8 mouse cellular contexts compared by ENCODE assay signal in genomic region chr2:18064356-18064858, GRCm38 (mm10). TPM values are rescaled to one million over a fixed set of nuclear protein-coding genes. Genes with fewer than 3 reads are reported as not detected.
DNase-seq lines count a peak whose midpoint lies in the region; ATAC-seq and TF ChIP-seq lines count a peak whose summit lies in the region.

No protein-coding gene starts in this region.

- H3K4me1 ChIP-seq in brown adipose tissue, adult 24 weeks (ENCODE audit: control insufficient read depth, insufficient read depth, insufficient read length, low read length): no peaks in the 10 kb centered on the region; the same call in 1 of the 2 replicates
- peaks cover 0 to 13% of the 10 kb centered on the region in 2 experiments; a peak in 2 of 4 replicates for H3K4me1 ChIP-seq in heart, embryonic 14.5 days (ENCODE audit: control insufficient read depth in 2 of 2, insufficient read depth in 2 of 2, low read length in 2 of 2)
- peaks cover 7 to 9% of the 10 kb centered on the region in 2 experiments for H3K4me1 ChIP-seq in liver, embryonic 14.5 days (replicated peaks; ENCODE audit: control insufficient read depth in 2 of 2, insufficient read depth in 2 of 2, low read length in 1 of 2)
- H3K4me1 ChIP-seq in neural tube, embryonic 11.5 days (ENCODE audit: control insufficient read depth, insufficient read depth, low read length): peaks cover 9% of the 10 kb centered on the region; the same call in 1 of the 2 replicates
- H3K4me1 ChIP-seq in stomach, embryonic 16.5 days (ENCODE audit: control insufficient read depth, insufficient read depth, low read length): peaks cover 11% of the 10 kb centered on the region

- peak overlapping the region; percentile 93 for H3K27ac ChIP-seq in brown adipose tissue, adult 24 weeks (replicated peaks; ENCODE audit: low read depth, low read length)
- H3K27ac ChIP-seq in heart, embryonic 14.5 days (replicated peaks in 1 of 2; ENCODE audit: control insufficient read depth in 1 of 2, insufficient read depth in 1 of 2, low read depth in 2 of 2, low read length in 2 of 2): peak overlapping the region; percentile 100
- peak overlapping the region; percentile 95 for H3K27ac ChIP-seq in liver, embryonic 14.5 days
- H3K27ac ChIP-seq in neural tube, embryonic 11.5 days (ENCODE audit: low read depth, low read length): peak overlapping the region; percentile 100
- peak overlapping the region; percentile 99 for H3K27ac ChIP-seq in stomach, embryonic 16.5 days (ENCODE audit: low read length)

- H3K27me3 ChIP-seq in heart, embryonic 14.5 days (ENCODE audit: control insufficient read depth, insufficient read depth, low read length): no peaks in the 10 kb centered on the region
- no peaks in the 10 kb centered on the region for H3K27me3 ChIP-seq in liver, embryonic 14.5 days (ENCODE audit: control insufficient read depth, insufficient read depth, low read length)
- no peaks in the 10 kb centered on the region for H3K27me3 ChIP-seq in neural tube, embryonic 11.5 days (ENCODE audit: control insufficient read depth, insufficient read depth, low read length)
- no peaks in the 10 kb centered on the region for H3K27me3 ChIP-seq in stomach, embryonic 16.5 days (ENCODE audit: control insufficient read depth, insufficient read depth, low read length)

- TF ChIP-seq CTCF in liver, embryonic 14.5 days (IDR thresholded peaks at IDR 0.05; ENCODE audit: low read depth): no peak

- peak overlapping the region; percentile 96 for H3K9ac ChIP-seq in heart, embryonic 14.5 days (ENCODE audit: low read length)
- peak overlapping the region; percentile 98 for H3K9ac ChIP-seq in liver, embryonic 14.5 days (replicated peaks)
- peak overlapping the region; percentile 99 for H3K9ac ChIP-seq in neural tube, embryonic 11.5 days (ENCODE audit: low read length)
- peak overlapping the region; percentile 100 for H3K9ac ChIP-seq in stomach, embryonic 16.5 days (ENCODE audit: low read length)

- no peak for TF ChIP-seq EP300 in liver, embryonic 14.5 days (IDR thresholded peaks at IDR 0.05; ENCODE audit: low read depth)

- peaks cover 14% of the 10 kb centered on the region for H3K36me3 ChIP-seq in heart, embryonic 14.5 days (ENCODE audit: control insufficient read depth, insufficient read depth, low read length)
- peaks cover 9% of the 10 kb centered on the region for H3K36me3 ChIP-seq in liver, embryonic 14.5 days (replicated peaks; ENCODE audit: control insufficient read depth, insufficient read depth, low read depth)
- no peaks in the 10 kb centered on the region for H3K36me3 ChIP-seq in neural tube, embryonic 11.5 days (ENCODE audit: control insufficient read depth, insufficient read depth, low read length)
- no peaks in the 10 kb centered on the region; the same call in 1 of the 2 replicates for H3K36me3 ChIP-seq in stomach, embryonic 16.5 days (ENCODE audit: control insufficient read depth, insufficient read depth, low read length)

- H3K4me3 ChIP-seq in brown adipose tissue, adult 24 weeks (ENCODE audit: insufficient read depth, low read depth, low read length): peak overlapping the region; percentile 97
- H3K4me3 ChIP-seq in heart, embryonic 14.5 days (ENCODE audit: control insufficient read depth in 1 of 2, insufficient read depth in 1 of 2, low read depth in 1 of 2, low read length in 2 of 2): peak overlapping the region; percentile 64 to 92
- H3K4me3 ChIP-seq in liver, embryonic 14.5 days (ENCODE audit: insufficient read depth in 1 of 2, low read depth in 2 of 2, low read length in 2 of 2): peak overlapping the region; percentile 65 to 96
- H3K4me3 ChIP-seq in neural tube, embryonic 11.5 days (ENCODE audit: low read depth, low read length): peak overlapping the region; percentile 78
- peak overlapping the region; percentile 88 for H3K4me3 ChIP-seq in stomach, embryonic 16.5 days (replicated peaks; ENCODE audit: low read length)

- under 1% methylated on average over 49 of the region's 58 CpGs for WGBS in heart, embryonic 14.5 days
- WGBS in liver, embryonic 14.5 days (ENCODE audit: insufficient replicate concordance): under 1% methylated on average over 52 of the region's 58 CpGs
- WGBS in neural tube, embryonic 11.5 days: under 1% methylated on average over 21 of the region's 58 CpGs
- under 1% methylated on average over 50 of the region's 58 CpGs for WGBS in stomach, embryonic 16.5 days

- DNase-seq in kidney, postnatal 14 days: peak; percentile 95
- peak; percentile 76 for DNase-seq in liver, embryonic 14.5 days (ENCODE audit: low read depth in 3 of 3, low spot score in 3 of 3)
- DNase-seq in neural tube, embryonic 11.5 days (ENCODE audit: low spot score): peak; percentile 97

- H3K9me3 ChIP-seq in heart, embryonic 14.5 days (ENCODE audit: control insufficient read depth, low read length): no peaks in the 10 kb centered on the region
- no peaks in the 10 kb centered on the region for H3K9me3 ChIP-seq in liver, embryonic 14.5 days (ENCODE audit: control insufficient read depth, low read length)
- H3K9me3 ChIP-seq in neural tube, embryonic 11.5 days (ENCODE audit: control insufficient read depth, low read length): no peaks in the 10 kb centered on the region
- no peaks in the 10 kb centered on the region for H3K9me3 ChIP-seq in stomach, embryonic 16.5 days (replicated peaks; ENCODE audit: control insufficient read depth, low read length)

- peak overlapping the region; percentile 89 for H3K4me2 ChIP-seq in heart, embryonic 14.5 days (ENCODE audit: low read length)
- peak overlapping the region; percentile 75 for H3K4me2 ChIP-seq in liver, embryonic 14.5 days (ENCODE audit: low read depth)
- H3K4me2 ChIP-seq in neural tube, embryonic 11.5 days (ENCODE audit: low read depth): peak overlapping the region; percentile 84
- peak overlapping the region; percentile 85 for H3K4me2 ChIP-seq in stomach, embryonic 16.5 days (ENCODE audit: low read depth, low read length)

- ATAC-seq in CD4-positive, CD25-positive, alpha-beta regulatory T cell, adult 4 months: peak; percentile 80
- peak; percentile 84 for ATAC-seq in erythroid progenitor cell, adult 5-6 weeks (replicated peaks; ENCODE audit: low FRiP score, poor library complexity, severe bottlenecking)
- peak; percentile 93 for ATAC-seq in heart, embryonic 14.5 days (ENCODE audit: insufficient number of reproducible peaks, insufficient read depth, low FRiP score, low read depth)
- peak; percentile 89 for ATAC-seq in liver, embryonic 14.5 days (ENCODE audit: insufficient read depth)
- peak; percentile 92 for ATAC-seq in neural tube, embryonic 11.5 days (ENCODE audit: insufficient read depth, low FRiP score, low TSS enrichment)
- peak; percentile 97 for ATAC-seq in stomach, embryonic 16.5 days (ENCODE audit: insufficient read depth, low FRiP score)

RNA-seq across cellular contexts. Expression of gene Mllt10, which starts 9.4 kb away (rescaled TPM):
- 10 to 100 TPM; 34.9 to 41.4 TPM for polyA plus RNA-seq in CD4-positive, CD25-positive, alpha-beta regulatory T cell, adult 4 months (2017; shearing (Covaris generic))
- 9.2 and 10.1 TPM in 2 replicates for polyA plus RNA-seq in brown adipose tissue, adult 24 weeks (2012; ENCODE audit: insufficient read depth, insufficient read length, missing spikeins)
- 122 and 125 TPM in 2 replicates for total RNA-seq in erythroid progenitor cell, adult 5-6 weeks (2015; ENCODE audit: low replicate concordance)
- total RNA-seq in erythroid progenitor cell, adult 5-6 weeks (2017; ENCODE audit: low replicate concordance): 77.9 and 98.0 TPM in 2 replicates
- 24.4 and 27.1 TPM in 2 replicates for polyA plus RNA-seq in heart, embryonic 14.5 days (2014; fragmentation: Nextera tagmentation; extraction: Ambion mirVana)
- polyA plus RNA-seq in liver, embryonic 14.5 days (2012; rRNA removed): 13.4 and 16.4 TPM in 2 replicates
- polyA plus RNA-seq in liver, embryonic 14.5 days (2014; fragmentation: Nextera tagmentation; extraction: Ambion mirVana): 14.4 and 19.7 TPM in 2 replicates
- 39.4 and 42.6 TPM in 2 replicates for polyA plus RNA-seq in neural tube, embryonic 11.5 days (2014; fragmentation: Nextera tagmentation; extraction: Ambion mirVana)
- 39.1 and 50.0 TPM in 2 replicates for polyA plus RNA-seq in stomach, embryonic 16.5 days (2015; fragmentation: Nextera tagmentation; extraction: Ambion mirVana)

RNA-seq across cellular contexts. Expression of gene Skida1, which starts 15.6 kb away (rescaled TPM):
- under 1 TPM in 1 of 2 experiments, not detected in 1; 0.74 TPM for polyA plus RNA-seq in CD4-positive, CD25-positive, alpha-beta regulatory T cell, adult 4 months (2017; shearing (Covaris generic))
- 0.25 and 0.55 TPM in 2 replicates for polyA plus RNA-seq in brown adipose tissue, adult 24 weeks (2012; ENCODE audit: insufficient read depth, insufficient read length, missing spikeins)
- total RNA-seq in erythroid progenitor cell, adult 5-6 weeks (2015; ENCODE audit: low replicate concordance): not detected in 2 replicates
- total RNA-seq in erythroid progenitor cell, adult 5-6 weeks (2017; ENCODE audit: low replicate concordance): not detected in 2 replicates
- polyA plus RNA-seq in heart, embryonic 14.5 days (2014; fragmentation: Nextera tagmentation; extraction: Ambion mirVana): 4.7 and 6.4 TPM in 2 replicates
- 0.48 and 0.60 TPM in 2 replicates for polyA plus RNA-seq in liver, embryonic 14.5 days (2012; rRNA removed)
- polyA plus RNA-seq in liver, embryonic 14.5 days (2014; fragmentation: Nextera tagmentation; extraction: Ambion mirVana): 0.27 and 0.43 TPM in 2 replicates
- polyA plus RNA-seq in neural tube, embryonic 11.5 days (2014; fragmentation: Nextera tagmentation; extraction: Ambion mirVana): 12.0 and 15.5 TPM in 2 replicates
- polyA plus RNA-seq in stomach, embryonic 16.5 days (2015; fragmentation: Nextera tagmentation; extraction: Ambion mirVana): 3.6 TPM in 2 replicates

RNA-seq across cellular contexts. Expression of gene A930004D18Rik, which starts 26.9 kb away (rescaled TPM):
- polyA plus RNA-seq in CD4-positive, CD25-positive, alpha-beta regulatory T cell, adult 4 months (2017; shearing (Covaris generic)): 1 to 10 TPM; 2.0 to 2.1 TPM
- 0.87 and 1.2 TPM in 2 replicates for polyA plus RNA-seq in brown adipose tissue, adult 24 weeks (2012; ENCODE audit: insufficient read depth, insufficient read length, missing spikeins)
- total RNA-seq in erythroid progenitor cell, adult 5-6 weeks (2015; ENCODE audit: low replicate concordance): not detected in 2 replicates
- not detected in 2 replicates for total RNA-seq in erythroid progenitor cell, adult 5-6 weeks (2017; ENCODE audit: low replicate concordance)
- polyA plus RNA-seq in heart, embryonic 14.5 days (2014; fragmentation: Nextera tagmentation; extraction: Ambion mirVana): 5.8 and 8.9 TPM in 2 replicates
- 0.32 and 0.48 TPM in 2 replicates for polyA plus RNA-seq in liver, embryonic 14.5 days (2012; rRNA removed)
- 0.36 and 0.81 TPM in 2 replicates for polyA plus RNA-seq in liver, embryonic 14.5 days (2014; fragmentation: Nextera tagmentation; extraction: Ambion mirVana)
- polyA plus RNA-seq in neural tube, embryonic 11.5 days (2014; fragmentation: Nextera tagmentation; extraction: Ambion mirVana): 6.9 and 7.6 TPM in 2 replicates
- polyA plus RNA-seq in stomach, embryonic 16.5 days (2015; fragmentation: Nextera tagmentation; extraction: Ambion mirVana): 10.5 and 11.1 TPM in 2 replicates

Comparison
In these comparisons a context has a peak if more than half of its experiments do, and no peak if none do; other contexts are left out.
1. Peak in every context shown above with its lines: DNase-seq, ATAC-seq, H3K4me3 ChIP-seq and H3K27ac ChIP-seq.